ENCODE assay signal across 23 mouse cellular contexts in genomic region chr8:48259832-48260231, GRCm38 (mm10).
A peak's percentile ranks its signal among the peaks of the same experiment; 100 is the strongest.
DNase-seq lines count a peak whose midpoint lies in the region; ATAC-seq and TF ChIP-seq lines count a peak whose summit lies in the region.
"Had no signal": no experiment of that assay in that cellular context is flagged by ENCODE, and none has a peak within 500 bp of the region (broad histone marks: within the 10 kb centered on the region; RNA-seq: fewer than 3 reads in every experiment).

No protein-coding gene starts in this region.

- dilution Hi-C loops in CH12.LX (cut with MboI; ENCODE audit: extremely low pct_ligation_motif_present, extremely low pct_unique_long_range_greater_than_20kb, low sequenced_read_pairs), result no loop called here

- peaks cover 50% of the 10 kb centered on the region for H3K36me3 ChIP-seq in forebrain, embryonic 10.5 days (replicated peaks)
- H3K36me3 ChIP-seq in forebrain, postnatal 0 days (ENCODE audit: insufficient read depth), result 0 out of 2 replicates have a peak, but pooled peaks cover 5% of the 10 kb centered on the region
- no peaks in the 10 kb centered on the region for H3K36me3 ChIP-seq in CH12.LX (replicated peaks in 1 of 2; ENCODE audit: control insufficient read depth in 1 of 2, insufficient read depth in 1 of 2, low read length in 1 of 2)
- no peaks in the 10 kb centered on the region for H3K36me3 ChIP-seq in MEL (ENCODE audit: control insufficient read depth in 1 of 2, insufficient read depth in 2 of 2, low read length in 2 of 2)
- H3K36me3 ChIP-seq: embryonic facial prominence, embryonic 15.5 days; G1E had no signal

- TF ChIP-seq POLR2A in CH12.LX (IDR thresholded peaks at IDR 0.05; ENCODE audit: low read depth, low read length), result no peak
- TF ChIP-seq POLR2A in MEL (IDR thresholded peaks at IDR 0.05; ENCODE audit: control insufficient read depth in 1 of 2, insufficient read depth in 1 of 2, low read depth in 1 of 2, low read length in 2 of 2, poor library complexity in 1 of 2), result no peak

- H3K79me2 ChIP-seq in CH12.LX (replicated peaks; ENCODE audit: control insufficient read depth, extremely low read depth, insufficient read depth, poor library complexity, severe bottlenecking) (no peaks in the 10 kb centered on the region), MEL (ENCODE audit: control insufficient read depth, insufficient read depth, low read length, poor library complexity) (no peaks in the 10 kb centered on the region)

- no peak overlapping the region for H3K9ac ChIP-seq in forebrain, postnatal 0 days
- H3K9ac ChIP-seq in CH12.LX (ENCODE audit: insufficient read depth, low read depth) (no peak overlapping the region), MEL (ENCODE audit: control insufficient read depth, low read depth, low read length, poor library complexity, severe bottlenecking) (no peak overlapping the region)
- H3K9ac ChIP-seq: embryonic facial prominence, embryonic 13.5 days; embryonic facial prominence, embryonic 15.5 days; forebrain, embryonic 13.5 days; forebrain, embryonic 15.5 days had no signal

- WGBS in forebrain, embryonic 10.5 days, result 88% methylated on average over 6 of the region's 6 CpGs
- 87% methylated on average over 6 of the region's 6 CpGs for WGBS in forebrain, postnatal 0 days

- TF ChIP-seq CTCF in forebrain, postnatal 0 days (IDR thresholded peaks at IDR 0.05; ENCODE audit: low read depth), result no peak
- no peak for TF ChIP-seq CTCF in CH12.LX (conservative IDR thresholded peaks at IDR 0.05 in 1 of 2, IDR thresholded peaks at IDR 0.05 in 1 of 2; ENCODE audit: low read depth in 2 of 2, low read length in 2 of 2)
- no peak for TF ChIP-seq CTCF in MEL (IDR thresholded peaks at IDR 0.05 in 2 of 3, conservative IDR thresholded peaks at IDR 0.05 in 1 of 3; ENCODE audit: control insufficient read depth in 1 of 3, insufficient read depth in 1 of 3, low read depth in 2 of 3, low read length in 3 of 3, poor library complexity in 1 of 3, severe bottlenecking in 1 of 3)

- no peaks in the 10 kb centered on the region for H3K9me3 ChIP-seq in forebrain, embryonic 10.5 days
- H3K9me3 ChIP-seq in forebrain, postnatal 0 days (ENCODE audit: low read length), result no peaks in the 10 kb centered on the region
- H3K9me3 ChIP-seq in CH12.LX (replicated peaks; ENCODE audit: low read length) (peaks cover 68% of the 10 kb centered on the region), MEL (replicated peaks; ENCODE audit: insufficient read depth, low read length) (no peaks in the 10 kb centered on the region)
- H3K9me3 ChIP-seq: embryonic facial prominence, embryonic 15.5 days; forebrain, embryonic 13.5 days; forebrain, embryonic 15.5 days had no signal

- no peaks in the 10 kb centered on the region for H3K27me3 ChIP-seq in forebrain, embryonic 10.5 days (ENCODE audit: poor library complexity, severe bottlenecking)
- H3K27me3 ChIP-seq in forebrain, postnatal 0 days (ENCODE audit: insufficient read depth, low read length), result no peaks in the 10 kb centered on the region
- H3K27me3 ChIP-seq in CH12.LX (replicated peaks) (no peaks in the 10 kb centered on the region), MEL (ENCODE audit: control insufficient read depth in 1 of 2, insufficient read depth in 2 of 2, low read length in 2 of 2) (no peaks in the 10 kb centered on the region)
- H3K27me3 ChIP-seq: embryonic facial prominence, embryonic 13.5 days; embryonic facial prominence, embryonic 15.5 days; forebrain, embryonic 13.5 days; forebrain, embryonic 15.5 days had no signal

- H3K4me2 ChIP-seq in forebrain, postnatal 0 days (ENCODE audit: low read depth), result no peak overlapping the region
- H3K4me2 ChIP-seq in CH12.LX (ENCODE audit: insufficient read depth, low read depth, poor library complexity, severe bottlenecking), result no peak overlapping the region
- H3K4me2 ChIP-seq: embryonic facial prominence, embryonic 13.5 days; embryonic facial prominence, embryonic 15.5 days; forebrain, embryonic 13.5 days; forebrain, embryonic 15.5 days had no signal

- peaks cover 20% of the 10 kb centered on the region for H3K4me1 ChIP-seq in forebrain, embryonic 10.5 days
- no peaks in the 10 kb centered on the region for H3K4me1 ChIP-seq in forebrain, postnatal 0 days (ENCODE audit: insufficient read depth)
- H3K4me1 ChIP-seq in CH12.LX (ENCODE audit: control insufficient read depth in 1 of 2, insufficient read depth in 2 of 2) (no peaks in the 10 kb centered on the region), MEL (ENCODE audit: control insufficient read depth in 1 of 2, insufficient read depth in 2 of 2, low read length in 2 of 2) (no peaks in the 10 kb centered on the region)
- H3K4me1 ChIP-seq: embryonic facial prominence, embryonic 13.5 days; embryonic facial prominence, embryonic 15.5 days; forebrain, embryonic 13.5 days; forebrain, embryonic 15.5 days had no signal

- no peak overlapping the region for H3K4me3 ChIP-seq in forebrain, embryonic 10.5 days
- no peak overlapping the region for H3K4me3 ChIP-seq in forebrain, postnatal 0 days (ENCODE audit: low read depth, low read length)
- no peak overlapping the region for H3K4me3 ChIP-seq in CH12.LX (replicated peaks in 1 of 3; ENCODE audit: low read depth in 2 of 3, low read length in 2 of 3, poor library complexity in 1 of 3)
- H3K4me3 ChIP-seq in MEL (ENCODE audit: control insufficient read depth in 1 of 2, insufficient read depth in 1 of 2, low read depth in 2 of 2, low read length in 2 of 2), result no peak overlapping the region
- H3K4me3 ChIP-seq: embryonic facial prominence, embryonic 13.5 days; embryonic facial prominence, embryonic 15.5 days; erythroblast, embryonic 14.5 days; forebrain, embryonic 13.5 days; forebrain, embryonic 15.5 days had no signal

- ATAC-seq in forebrain, postnatal 0 days, result no peak
- ATAC-seq: CD4-positive, CD25-positive, alpha-beta regulatory T cell, adult 4 months; forebrain, embryonic 13.5 days; forebrain, embryonic 15.5 days had no signal

- 0 out of 2 replicates have a peak overlapping the region, but pooled peaks have one; percentile 15 for H3K27ac ChIP-seq in forebrain, embryonic 10.5 days
- H3K27ac ChIP-seq in forebrain, postnatal 0 days (ENCODE audit: low read depth, low read length), result no peak overlapping the region
- H3K27ac ChIP-seq in CH12.LX (ENCODE audit: insufficient read depth, low read depth) (no peak overlapping the region), MEL (ENCODE audit: control insufficient read depth, low read depth, low read length) (no peak overlapping the region)
- H3K27ac ChIP-seq: embryonic facial prominence, embryonic 13.5 days; embryonic facial prominence, embryonic 15.5 days; forebrain, embryonic 13.5 days; forebrain, embryonic 15.5 days had no signal

- in situ Hi-C loops in CH12.LX (cut with MboI; ENCODE audit: low pct_ligation_motif_present, low pct_unique_long_range_greater_than_20kb, low sequenced_read_pairs), result no loop called here

- no peak for DNase-seq in forebrain, embryonic 10.5 days (ENCODE audit: extremely low spot score, low spot score)
- DNase-seq in forebrain, postnatal 0 days, result no peak
- DNase-seq in CH12.LX (ENCODE audit: extremely low read depth), result no peak
- no peak for DNase-seq in MEL (ENCODE audit: low read depth, low spot score)
- DNase-seq in lung, postnatal 36 days, result no peak
- DNase-seq: adrenal gland, adult 2 months; adrenal gland, postnatal 10 days; adrenal gland, postnatal 25 days; B cell, adult 2 months; cerebellum, adult 11 months; cerebellum, adult 18-20 months; cerebellum, adult 8-10 months; cerebellum, adult 9-11 months; cerebellum, postnatal 14 days; cerebellum, postnatal 36 days; embryo, embryonic 11 days had no signal

- TF ChIP-seq RAD21 in CH12.LX (IDR thresholded peaks at IDR 0.05; ENCODE audit: low read depth, low read length) (no peak), MEL (IDR thresholded peaks at IDR 0.05; ENCODE audit: low read depth, low read length) (no peak)

- TF ChIP-seq EP300 in CH12.LX (IDR thresholded peaks at IDR 0.05; ENCODE audit: low read length) (no peak), MEL (IDR thresholded peaks at IDR 0.05; ENCODE audit: low read depth in 1 of 2, low read length in 2 of 2) (no peak)

TF ChIP-seq in CH12.LX, 34 proteins besides CTCF, POLR2A, EP300 and RAD21:
- TF ChIP-seq CHD1 (IDR thresholded peaks at IDR 0.05; ENCODE audit: low read depth, low read length) (no peak), MAFK (IDR thresholded peaks at IDR 0.05; ENCODE audit: insufficient replicate concordance, low read length) (peak; percentile 66)
TF ChIP-seq in CH12.LX: peak in this region for 1.

TF ChIP-seq in MEL, 35 proteins besides CTCF, POLR2A, EP300 and RAD21:
- no peak for TF ChIP-seq MAZ (IDR thresholded peaks at IDR 0.05; ENCODE audit: low read depth, low read length)
- TF ChIP-seq MAFK (IDR thresholded peaks at IDR 0.05; ENCODE audit: borderline replicate concordance, low read depth, low read length), result peak; percentile 35; the same call in 1 of the 2 replicates
- no peak for TF ChIP-seq CHD2 (IDR thresholded peaks at IDR 0.05; ENCODE audit: low read length)
- TF ChIP-seq SIN3A (IDR thresholded peaks at IDR 0.05; ENCODE audit: low read length), result no peak
- no peak for TF ChIP-seq CHD1 (IDR thresholded peaks at IDR 0.05; ENCODE audit: low read depth, low read length)
TF ChIP-seq in MEL: peak in this region for 1.
